9 mouse cellular contexts compared by ENCODE assay signal in the genomic region with DNA sequence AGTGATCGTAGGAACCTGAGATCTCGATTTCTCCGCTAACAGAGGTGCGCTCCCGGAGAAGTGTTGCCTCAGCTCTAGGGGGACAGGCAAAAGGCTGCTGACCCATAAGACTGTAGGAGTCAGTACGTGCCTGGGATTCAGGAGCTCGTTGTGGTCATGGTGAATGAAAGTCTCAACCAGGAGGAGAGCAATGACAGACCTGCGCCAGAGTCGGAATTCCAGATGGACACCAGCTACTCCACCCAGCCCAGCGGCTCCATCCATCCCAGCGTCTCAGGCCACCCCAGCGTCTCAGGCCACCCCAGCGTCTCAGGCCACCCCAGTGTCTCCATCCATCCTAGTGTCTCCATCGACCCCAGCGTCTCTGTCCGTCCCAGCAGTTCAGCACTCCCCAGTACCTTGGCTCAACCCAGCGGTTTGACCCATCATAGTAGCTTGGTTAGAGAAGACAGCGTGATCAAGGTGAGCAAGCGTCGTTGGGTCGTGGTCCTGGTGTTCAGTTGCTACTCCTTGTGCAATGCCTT. TPM values are rescaled to one million over a fixed set of nuclear protein-coding genes. Genes with fewer than 3 reads are reported as not detected.
DNase-seq lines count a peak whose midpoint lies in the region; ATAC-seq and TF ChIP-seq lines count a peak whose summit lies in the region.
"Had no signal": no experiment of that assay in that cellular context is flagged by ENCODE, and none has a peak within 500 bp of the region (broad histone marks: within the 10 kb centered on the region; RNA-seq: fewer than 3 reads in every experiment).

No protein-coding gene starts in this region.

- no peak for ATAC-seq in embryonic facial prominence, embryonic 14.5 days (ENCODE audit: low read depth)
- peak; percentile 41 for ATAC-seq in intestine, embryonic 14.5 days (replicated peaks; ENCODE audit: low FRiP score, low TSS enrichment, low read depth)
- ATAC-seq in neural tube, embryonic 12.5 days (ENCODE audit: low FRiP score, low read depth): no peak
- no peak for ATAC-seq in frontal cortex, adult (ENCODE audit: low TSS enrichment)

- 0 out of 2 replicates have a peak, but pooled peaks cover 7% of the 10 kb centered on the region for H3K4me1 ChIP-seq in embryonic facial prominence, embryonic 14.5 days (ENCODE audit: control insufficient read depth, insufficient read depth, low read length)
- peaks cover 5% of the 10 kb centered on the region; the same call in 1 of the 2 replicates for H3K4me1 ChIP-seq in intestine, embryonic 14.5 days (replicated peaks; ENCODE audit: control insufficient read depth, insufficient read depth, low read length)
- H3K4me1 ChIP-seq in neural tube, embryonic 12.5 days: peaks cover 12% of the 10 kb centered on the region

- H3K9me3 ChIP-seq in embryonic facial prominence, embryonic 14.5 days (ENCODE audit: control insufficient read depth, low read length): no peaks in the 10 kb centered on the region
- no peaks in the 10 kb centered on the region for H3K9me3 ChIP-seq in intestine, embryonic 14.5 days (ENCODE audit: control insufficient read depth, low read length)
- no peaks in the 10 kb centered on the region for H3K9me3 ChIP-seq in neural tube, embryonic 12.5 days

- H3K27ac ChIP-seq in left cerebral cortex, adult 2 months: 0 out of 2 replicates have a peak overlapping the region, but pooled peaks have one; percentile 38
- no peak overlapping the region for H3K27ac ChIP-seq in embryonic facial prominence, embryonic 14.5 days (replicated peaks; ENCODE audit: low read depth, low read length)
- H3K27ac ChIP-seq in intestine, embryonic 14.5 days (ENCODE audit: low read depth): no peak overlapping the region
- H3K27ac ChIP-seq in neural tube, embryonic 12.5 days: no peak overlapping the region
- H3K27ac ChIP-seq: macrophage had no signal

- TF ChIP-seq CTCF in left cerebral cortex, adult 2 months (IDR thresholded peaks at IDR 0.05): no peak; the same call in 1 of the 2 replicates

- H3K27me3 ChIP-seq in embryonic facial prominence, embryonic 14.5 days (replicated peaks; ENCODE audit: control insufficient read depth, insufficient read depth, low read length): no peaks in the 10 kb centered on the region
- H3K27me3 ChIP-seq in intestine, embryonic 14.5 days (replicated peaks; ENCODE audit: control insufficient read depth, insufficient read depth, low read length): no peaks in the 10 kb centered on the region
- peaks cover 14% of the 10 kb centered on the region for H3K27me3 ChIP-seq in neural tube, embryonic 12.5 days (replicated peaks)

- H3K4me3 ChIP-seq in left cerebral cortex, adult 2 months: peak overlapping the region; percentile 45
- peak overlapping the region; percentile 53 for H3K4me3 ChIP-seq in embryonic facial prominence, embryonic 14.5 days (ENCODE audit: low read depth, low read length)
- peak overlapping the region; percentile 51 for H3K4me3 ChIP-seq in intestine, embryonic 14.5 days (ENCODE audit: low read depth, low read length)
- H3K4me3 ChIP-seq in neural tube, embryonic 12.5 days: peak overlapping the region; percentile 38

- 25% methylated on average over 17 of the region's 21 CpGs for WGBS in embryonic facial prominence, embryonic 14.5 days
- 18% methylated on average over 21 of the region's 21 CpGs for WGBS in intestine, embryonic 14.5 days
- WGBS in neural tube, embryonic 12.5 days: 21% methylated on average over 21 of the region's 21 CpGs

- H3K4me2 ChIP-seq in embryonic facial prominence, embryonic 14.5 days (ENCODE audit: low read depth, low read length): peak overlapping the region; percentile 99
- H3K4me2 ChIP-seq in intestine, embryonic 14.5 days (ENCODE audit: low read length): peak overlapping the region; percentile 99
- H3K4me2 ChIP-seq in neural tube, embryonic 12.5 days (replicated peaks): peak overlapping the region; percentile 94

- intact Hi-C loops in left cerebral cortex, adult 2 months (cut with DNase I): loop anchor here (2.0 kb wide), 1 partner anchor 332 kb away; a partner anchor contains a TSS
- intact Hi-C loops in left cerebral cortex, postnatal 36 days (cut with DNase I): loop anchor here (2.0 kb wide), 1 partner anchor 70 kb away; no protein-coding TSS in a partner anchor

- no peaks in the 10 kb centered on the region for H3K36me3 ChIP-seq in embryonic facial prominence, embryonic 14.5 days (ENCODE audit: control insufficient read depth, insufficient read depth, low read length)
- H3K36me3 ChIP-seq in intestine, embryonic 14.5 days (ENCODE audit: control insufficient read depth, insufficient read depth, low read length): no peaks in the 10 kb centered on the region
- no peaks in the 10 kb centered on the region for H3K36me3 ChIP-seq in neural tube, embryonic 12.5 days

- no peak for DNase-seq in left cerebral cortex, adult 2 months (ENCODE audit: extremely low spot score in 1 of 2, low spot score in 2 of 2)
- no peak for DNase-seq in left cerebral cortex, postnatal 36 days (ENCODE audit: low spot score in 2 of 2)
- DNase-seq in embryonic facial prominence, embryonic 14.5 days (ENCODE audit: low spot score): no peak
- no peak for DNase-seq in intestine, embryonic 14.5 days (ENCODE audit: low spot score)
- no peak for DNase-seq in frontal cortex, postnatal 25 days (ENCODE audit: low spot score in 2 of 2)
- no peak for DNase-seq in adrenal gland, adult 2 months

- peak overlapping the region; percentile 62 for H3K9ac ChIP-seq in embryonic facial prominence, embryonic 14.5 days (ENCODE audit: low read depth, low read length)
- peak overlapping the region; percentile 48 for H3K9ac ChIP-seq in intestine, embryonic 14.5 days (ENCODE audit: low read length)
- H3K9ac ChIP-seq in neural tube, embryonic 12.5 days: peak overlapping the region; percentile 39

RNA-seq across cellular contexts. Expression of a gene that starts 0.4 kb away (rescaled TPM):
- total RNA-seq in left cerebral cortex, adult 2 months (2021): 1 to 10 TPM; 2.2 to 2.7 TPM
- total RNA-seq in left cerebral cortex, postnatal 36 days (2021): 1 to 10 TPM; 2.2 to 2.3 TPM
- 2.7 and 2.8 TPM in 2 replicates for polyA plus RNA-seq in embryonic facial prominence, embryonic 14.5 days (2014; fragmentation: Nextera tagmentation; extraction: Ambion mirVana)
- polyA plus RNA-seq in intestine, embryonic 14.5 days (2014; fragmentation: Nextera tagmentation; extraction: Ambion mirVana): 1.4 and 2.0 TPM in 2 replicates
- polyA plus RNA-seq in neural tube, embryonic 12.5 days (2016; fragmentation: Nextera tagmentation; extraction: Ambion mirVana): 2.6 and 2.8 TPM in 2 replicates
- total RNA-seq in adrenal gland, adult 2 months (2021): 1 to 10 TPM; 3.7 to 5.2 TPM
- polyA plus RNA-seq in adrenal gland, adult 2 months (2012; rRNA removed): 2.3 and 2.4 TPM in 2 replicates
